Mouse (Mus musculus) G1E (cell line): Measurements from ENCODE around the gene Tmem123. TPM values are rescaled to one million over a fixed set of nuclear protein-coding genes. Genes with fewer than 3 reads are reported as not detected.

Source experiments
- ATAC-seq: 2 replicates; pipeline ENCODE4 v1.8.0; 2016; ENCODE audit warnings: mild to moderate bottlenecking; ENCODE audit not compliant: insufficient number of reproducible peaks, poor library complexity, low FRiP score, severe bottlenecking; ENCODE audit errors: extremely low read depth
- DNase-seq: peaks from one replicate; pipeline ENCODE4 v3.0.0; 2012; ENCODE audit warnings: low spot score
- H3K27me3 ChIP-seq: 2 replicates; pipeline ENCODE4 v1.6.1; 2012; ENCODE audit warnings: mild to moderate bottlenecking, low read length, inconsistent platforms; ENCODE audit not compliant: insufficient read depth
- H3K36me3 ChIP-seq: replicated peaks from 2 replicates; pipeline ENCODE3; 2012; ENCODE audit warnings: mild to moderate bottlenecking, inconsistent platforms
- H3K4me1 ChIP-seq: 2 replicates; pipeline ENCODE4 v1.6.1; 2012; ENCODE audit warnings: low read depth, low read length, inconsistent platforms, mixed read lengths; ENCODE audit not compliant: insufficient read depth
- H3K4me3 ChIP-seq: 2 replicates; pipeline ENCODE4 v1.5.1; 2012; ENCODE audit warnings: low read depth, mild to moderate bottlenecking, inconsistent platforms, low read length, moderate library complexity, mixed read lengths
- H3K9me3 ChIP-seq: replicated peaks from 2 replicates; pipeline ENCODE4 v1.6.1; 2012; ENCODE audit warnings: inconsistent platforms
- CTCF ChIP-seq: IDR thresholded peaks from 2 replicates; pipeline ENCODE4 v1.5.1; 2012; ENCODE audit warnings: low read depth, low read length, inconsistent platforms, mixed read lengths
- GATA1 ChIP-seq: IDR thresholded peaks from 2 replicates; pipeline ENCODE4 v1.6.1; 2012; ENCODE audit warnings: borderline replicate concordance, low read length, inconsistent platforms, mixed read lengths
- GATA2 ChIP-seq: IDR thresholded peaks from 2 replicates; pipeline ENCODE4 v1.6.1; 2012; ENCODE audit warnings: low read depth, low read length, inconsistent platforms, borderline replicate concordance
- POLR2AphosphoS5 ChIP-seq: IDR thresholded peaks from 2 replicates; pipeline ENCODE4 v1.6.1; 2012; ENCODE audit warnings: low read depth, low read length, inconsistent platforms; ENCODE audit not compliant: insufficient replicate concordance
- TAL1 ChIP-seq: conservative IDR thresholded peaks from 2 replicates; pipeline ENCODE4 v1.6.1; 2012; ENCODE audit warnings: low read depth, low read length, inconsistent platforms, mixed read lengths
- polyA plus RNA-seq: library from polyadenylated mRNA; stranded (reverse); fragments of >175 nt; gene quantifications from 2 replicates; pipeline ENCODE4 v1.2.3, GENCODE M21; 2012
- total RNA-seq, 2 experiments: library from RNA; stranded (forward) in 1 of 2; stranded (reverse) in 1 of 2; fragments of 200-1000 nt in 1 of 2; fragments of >200 nt in 1 of 2; fragmentation: Nextera tagmentation in 1 of 2; gene quantifications; 2 replicates each; pipeline ENCODE4 v1.2.3; 2014 to 2017

The Tmem123 gene
- total and polyA plus RNA-seq, 3 experiments = 35.3 to 137 (median 118) TPM

GRCm38 (mm10) chr9:7744156-7744555 lies 19.7 kb upstream of the Tmem123 start:
- ATAC-seq (no peak), DNase-seq (no peak)
- TF ChIP-seq CTCF = no peak
- no peak for TF ChIP-seq POLR2AphosphoS5
- TF ChIP-seq TAL1 = no peak
- no peak for TF ChIP-seq GATA2
- no peak for TF ChIP-seq GATA1
- Histone ChIP-seq H3K27me3 (peaks cover 16% of the 10 kb centered on the region), H3K4me1 (peaks cover 7% of the 10 kb centered on the region; the same call in 1 of the 2 replicates), H3K4me3 (no peak overlapping the region), H3K36me3 (no peaks in the 10 kb centered on the region), H3K9me3 (no peaks in the 10 kb centered on the region)

- H3K4me3 ChIP-seq = no peak overlapping the region
- TF ChIP-seq GATA1 (no peak), GATA2 (no peak)
- no peak for DNase-seq
- no peaks in the 10 kb centered on the region for H3K9me3 ChIP-seq
- peaks cover 12% of the 10 kb centered on the region for H3K27me3 ChIP-seq
- no peaks in the 10 kb centered on the region for H3K36me3 ChIP-seq
- no peak for ATAC-seq
- peaks cover 7% of the 10 kb centered on the region; the same call in 1 of the 2 replicates for H3K4me1 ChIP-seq
Measured at GRCm38 (mm10) chr9:7748881-7749280, 15.0 kb upstream of the Tmem123 start.

- Histone ChIP-seq H3K4me1 (peaks cover 7% of the 10 kb centered on the region; the same call in 1 of the 2 replicates), H3K4me3 (no peak overlapping the region), H3K9me3 (no peaks in the 10 kb centered on the region), H3K27me3 (peaks cover 10% of the 10 kb centered on the region), H3K36me3 (no peaks in the 10 kb centered on the region)
- no peak for DNase-seq
- ATAC-seq = no peak
- TF ChIP-seq GATA1 (no peak), TAL1 (no peak), CTCF (no peak)
Measured at GRCm38 (mm10) chr9:7749537-7749936, 14.3 kb upstream of the Tmem123 start.

- H3K4me1 ChIP-seq = peaks cover 9% of the 10 kb centered on the region; the same call in 1 of the 2 replicates
- H3K36me3 ChIP-seq = no peaks in the 10 kb centered on the region
- TF ChIP-seq CTCF (no peak), TAL1 (no peak), GATA2 (no peak), GATA1 (no peak), POLR2AphosphoS5 (no peak)
- no peak; the same call in 1 of the 2 replicates for ATAC-seq
- no peak overlapping the region for H3K4me3 ChIP-seq
- H3K9me3 ChIP-seq = peaks cover 2% of the 10 kb centered on the region; the same call in 1 of the 2 replicates
- H3K27me3 ChIP-seq = no peaks in the 10 kb centered on the region; the same call in 1 of the 2 replicates
- DNase-seq = no peak
Measured at GRCm38 (mm10) chr9:7755889-7756423, 7.9 kb upstream of the Tmem123 start.

- H3K9me3 ChIP-seq = peaks cover 2% of the 10 kb centered on the region; the same call in 1 of the 2 replicates
- H3K4me3 ChIP-seq = no peak overlapping the region
- ATAC-seq (no peak), DNase-seq (no peak)
- TF ChIP-seq GATA1 = no peak
- no peak for TF ChIP-seq CTCF
- no peak for TF ChIP-seq POLR2AphosphoS5
- TF ChIP-seq TAL1 = no peak
- TF ChIP-seq GATA2 = no peak
- H3K27me3 ChIP-seq = no peaks in the 10 kb centered on the region; the same call in 1 of the 2 replicates
- peaks cover 5% of the 10 kb centered on the region for H3K36me3 ChIP-seq
- H3K4me1 ChIP-seq = peaks cover 34% of the 10 kb centered on the region
Measured at GRCm38 (mm10) chr9:7761906-7762455, 1.9 kb upstream of the Tmem123 start.

GRCm38 (mm10) chr9:7762741-7763140 lies 1.1 kb upstream of the Tmem123 start:
- Histone ChIP-seq H3K27me3 (no peaks in the 10 kb centered on the region; the same call in 1 of the 2 replicates), H3K4me3 (no peak overlapping the region), H3K4me1 (peaks cover 41% of the 10 kb centered on the region), H3K9me3 (peaks cover 2% of the 10 kb centered on the region; the same call in 1 of the 2 replicates), H3K36me3 (peaks cover 10% of the 10 kb centered on the region)
- no peak for ATAC-seq
- TF ChIP-seq GATA1 (no peak), TAL1 (no peak), CTCF (no peak), POLR2AphosphoS5 (no peak), GATA2 (no peak)
- DNase-seq = no peak
